Mouse (Mus musculus) G1E-ER4 (cell line): ENCODE measurements around the gene Amh. TPM values are rescaled to one million over a fixed set of nuclear protein-coding genes. Genes with fewer than 3 reads are reported as not detected.

ENCODE experiments used
- GATA1 ChIP-seq: IDR thresholded peaks from one replicate; pipeline ENCODE4 v1.8.0; 2012; ENCODE audit warnings: low read length, inconsistent platforms
- polyA plus RNA-seq: library from polyadenylated mRNA; stranded (reverse); fragments of >175 nt; gene quantifications from 2 replicates; pipeline ENCODE4 v1.2.3, GENCODE M21; 2012

Amh gene
- polyA plus RNA-seq, 1 experiment = 2.3 TPM

DNA sequence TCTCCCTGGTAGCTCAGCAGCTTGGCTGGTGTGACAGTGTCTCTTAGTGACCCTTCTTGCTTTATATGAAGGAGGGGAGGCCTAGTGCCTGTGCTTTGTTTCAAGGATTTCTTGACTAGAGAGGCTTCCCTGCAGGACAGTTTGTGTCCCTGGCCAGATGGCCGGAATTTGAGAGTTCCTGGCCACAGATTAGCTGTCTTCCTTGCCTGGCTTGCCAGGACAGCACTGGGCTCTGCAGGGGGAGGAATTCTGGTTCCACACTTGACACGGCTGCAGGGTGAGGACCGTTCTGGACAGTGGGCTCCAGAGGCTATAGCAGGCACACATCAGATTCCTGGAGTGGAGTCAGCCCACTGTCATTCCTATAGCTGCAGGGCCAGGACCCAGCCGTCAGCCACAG lies 29.3 kb upstream of the Amh start:
- TF ChIP-seq GATA1 = no peak

DNA sequence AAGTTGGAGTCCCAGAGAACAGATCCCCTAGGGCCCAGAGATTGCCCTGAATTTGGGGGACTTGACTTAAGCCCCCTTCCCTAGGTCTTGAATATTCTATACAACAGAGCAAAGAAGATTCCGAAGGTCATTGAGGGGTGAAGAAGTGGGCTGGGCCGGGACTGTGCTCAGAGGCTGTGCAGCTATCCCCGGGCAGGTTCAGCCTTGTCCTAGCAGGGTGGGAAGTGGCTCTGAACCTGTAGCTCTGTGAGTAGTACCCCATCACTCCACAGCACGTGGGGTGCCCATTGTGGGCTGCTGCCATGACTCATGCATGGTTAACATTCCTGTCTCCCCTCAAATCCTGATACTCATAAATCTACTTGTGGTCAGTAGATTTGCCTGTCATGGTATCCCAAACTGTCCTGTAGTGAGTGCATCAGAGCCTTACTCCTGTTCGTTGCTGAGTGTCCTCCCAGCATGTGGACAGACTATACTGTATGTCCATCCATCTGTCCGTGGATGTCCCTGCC lies 28.6 kb upstream of the Amh start:
- TF ChIP-seq GATA1 = no peak

DNA sequence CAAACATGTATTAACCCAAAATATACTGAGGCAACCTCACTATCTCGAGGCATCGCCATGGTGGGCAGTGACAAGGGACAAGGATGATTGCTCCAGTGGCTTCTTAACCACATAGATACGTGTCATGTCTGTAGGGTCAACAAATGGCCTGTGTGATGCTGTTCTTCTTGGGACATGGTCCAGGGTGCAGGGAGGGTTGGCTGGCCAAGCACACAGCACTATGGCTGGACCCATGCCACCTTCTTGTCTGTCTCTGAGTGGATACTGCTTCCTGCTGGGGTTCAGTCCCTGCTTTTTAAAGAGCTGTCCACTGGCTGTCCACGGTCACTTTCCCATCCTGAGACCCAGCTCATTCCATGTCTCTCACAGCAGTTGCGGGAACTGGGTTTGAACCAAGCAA lies 27.9 kb upstream of the Amh start:
- no peak for TF ChIP-seq GATA1

DNA sequence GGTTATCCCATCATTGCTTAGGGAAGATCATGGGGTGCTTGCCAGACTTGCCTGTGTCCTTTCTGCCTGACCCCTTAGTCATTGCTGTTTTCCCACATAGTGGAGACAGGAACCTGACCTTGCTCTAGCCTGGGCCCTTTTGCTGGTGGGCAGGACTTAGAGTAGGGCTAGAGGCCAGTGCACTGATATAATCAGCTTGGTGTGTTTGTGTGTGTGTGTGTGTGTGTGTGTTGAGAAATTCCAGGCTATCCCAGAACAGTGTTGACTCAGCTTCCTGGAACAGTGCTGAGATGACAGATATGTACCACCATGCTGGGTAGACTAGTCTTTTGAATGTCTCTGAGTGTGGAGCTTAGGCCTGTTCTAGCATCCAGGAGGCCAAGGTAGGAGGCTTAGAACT lies 25.5 kb upstream of the Amh start:
- no peak for TF ChIP-seq GATA1

DNA sequence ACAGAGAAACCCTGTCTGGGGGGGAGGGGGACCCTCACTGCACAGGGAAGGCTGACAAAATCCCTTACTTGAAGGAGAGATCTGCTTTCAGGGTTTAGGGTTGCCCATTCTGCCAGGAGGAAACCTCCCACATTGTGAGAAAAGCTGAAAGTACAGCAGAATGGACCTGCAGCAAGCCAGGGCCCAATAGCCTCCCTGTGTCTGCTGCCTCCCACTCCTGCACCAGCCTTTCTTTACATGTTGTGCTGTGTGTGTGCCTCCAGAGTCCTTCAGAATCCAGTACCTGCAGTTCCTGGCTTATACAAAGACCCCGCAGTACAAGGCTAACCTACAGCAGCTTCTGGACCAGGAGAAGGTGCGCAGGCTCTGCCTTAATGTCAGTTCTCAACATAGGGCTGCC lies 20.7 kb upstream of the Amh start:
- TF ChIP-seq GATA1 = no peak

DNA sequence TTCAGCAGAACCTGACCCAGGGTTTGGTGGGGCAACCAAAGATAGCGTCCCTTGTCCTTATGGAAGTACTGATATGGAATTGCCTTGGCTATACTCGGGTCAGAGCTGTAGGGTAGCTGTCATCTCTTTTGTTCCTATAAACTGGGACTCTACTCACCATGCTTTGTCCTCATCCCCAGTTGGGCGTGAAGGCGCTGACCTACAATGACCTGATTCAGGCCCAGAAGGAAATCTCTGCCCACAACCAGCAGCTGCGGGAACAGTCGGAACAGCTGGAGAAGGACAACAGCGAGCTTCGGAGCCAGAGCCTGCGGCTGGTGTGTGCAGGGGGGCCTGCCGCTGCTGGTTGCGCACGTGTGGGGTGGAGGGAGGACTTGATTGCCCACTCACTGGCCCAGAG lies 20.2 kb upstream of the Amh start:
- TF ChIP-seq GATA1 = no peak

DNA sequence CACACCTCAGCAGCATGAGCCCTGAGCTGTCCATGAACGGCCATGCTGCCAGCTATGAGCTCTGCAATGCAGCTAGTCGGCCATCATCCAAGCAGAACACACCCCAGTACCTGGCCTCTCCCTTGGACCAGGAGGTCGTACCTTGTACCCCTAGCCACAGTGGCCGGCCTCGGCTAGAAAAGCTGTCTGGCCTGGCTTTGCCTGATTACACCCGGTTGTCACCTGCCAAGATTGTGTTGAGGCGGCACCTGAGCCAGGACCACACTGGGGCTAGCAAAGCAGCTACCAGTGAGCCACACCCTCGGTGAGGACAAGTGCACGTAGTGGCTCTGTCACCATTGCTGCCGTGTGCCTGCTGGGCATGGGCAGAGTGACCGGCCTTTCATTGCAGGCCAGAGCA lies 19.1 kb upstream of the Amh start:
- no peak for TF ChIP-seq GATA1

DNA sequence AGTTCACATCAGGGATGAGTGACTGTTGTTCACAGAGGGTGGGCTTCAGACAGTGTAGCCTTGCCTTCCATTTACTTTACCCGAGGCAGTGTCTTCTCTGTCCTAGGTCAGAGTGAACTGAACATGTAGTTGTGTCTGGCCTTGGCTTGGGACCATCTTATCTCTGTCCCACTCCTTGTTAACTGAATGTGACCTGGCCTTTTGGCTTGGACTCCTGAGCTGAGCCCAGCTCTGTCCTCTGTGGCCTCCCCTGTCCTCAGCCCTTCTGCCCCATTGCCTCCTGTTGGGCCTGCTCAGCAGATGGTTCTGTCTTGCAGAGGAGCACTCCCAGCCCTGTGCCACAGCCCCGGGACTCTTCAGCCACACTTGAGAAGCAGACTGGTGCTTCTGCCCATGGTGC lies 17.5 kb upstream of the Amh start:
- TF ChIP-seq GATA1 = no peak

DNA sequence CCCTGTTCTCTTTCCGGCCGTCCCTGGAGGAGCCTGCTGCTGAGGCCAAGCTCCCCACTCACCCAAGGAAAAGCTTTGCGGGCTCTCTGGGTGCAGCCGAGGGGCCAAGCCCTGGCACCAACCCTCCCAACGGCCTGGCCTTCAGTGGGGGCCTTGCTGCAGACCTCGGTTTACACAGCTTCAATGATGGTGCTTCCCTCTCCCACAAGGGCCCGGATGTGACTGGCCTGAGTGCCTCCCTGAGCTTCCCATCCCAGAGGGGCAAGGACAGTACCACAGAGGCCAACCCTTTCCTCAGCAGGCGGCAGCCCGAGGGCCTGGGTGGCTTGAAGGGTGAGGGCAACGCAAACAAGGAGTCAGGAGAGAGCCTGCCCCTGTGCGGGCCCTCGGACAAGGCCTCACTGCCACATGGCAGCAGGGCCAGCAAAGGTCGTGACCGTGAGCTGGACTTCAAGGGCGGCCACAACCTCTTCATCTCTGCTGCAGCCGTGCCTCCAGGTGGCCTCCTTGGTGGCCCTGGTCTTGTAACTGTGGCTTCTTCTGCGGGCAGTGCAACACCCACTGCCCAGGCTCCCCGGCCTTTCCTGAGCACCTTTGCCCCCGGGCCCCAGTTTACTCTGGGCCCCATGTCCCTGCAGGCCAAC lies 14.2 kb upstream of the Amh start:
- TF ChIP-seq GATA1 = no peak

DNA sequence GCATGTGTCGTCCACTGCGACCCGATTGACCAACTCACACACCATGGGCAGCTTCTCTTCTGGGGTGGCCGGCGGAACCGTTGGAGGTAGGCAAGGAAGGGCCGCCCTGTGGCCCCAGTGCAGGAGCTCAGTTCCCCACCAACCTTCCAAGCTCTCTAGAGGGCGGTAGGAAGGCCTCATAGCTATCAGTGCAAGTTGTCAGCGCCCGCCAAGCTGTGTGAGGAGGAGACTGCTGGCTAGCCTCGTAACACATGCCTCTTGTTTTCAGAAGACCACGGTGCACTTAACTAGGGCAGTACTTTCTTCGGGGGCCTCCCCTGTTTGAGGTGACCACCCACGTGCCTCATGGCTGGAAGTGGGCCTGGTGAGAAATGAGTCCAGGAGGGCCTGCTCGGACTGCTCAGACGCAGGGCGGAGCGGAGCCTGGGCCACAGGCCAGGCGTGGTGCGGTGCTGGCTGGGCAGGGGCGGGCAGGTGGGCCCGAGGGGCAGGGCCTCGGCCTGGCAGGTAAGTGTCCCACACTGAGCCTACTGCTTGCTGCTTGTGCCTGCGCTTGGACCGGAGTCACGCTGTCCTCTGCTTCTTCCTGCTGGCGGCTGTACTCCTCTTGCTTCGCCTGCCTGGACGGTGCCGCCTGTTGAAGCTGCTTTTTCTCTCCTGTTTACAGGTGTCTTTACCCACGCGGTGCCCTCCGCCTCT lies 13.4 kb upstream of the Amh start:
- TF ChIP-seq GATA1 = no peak

DNA sequence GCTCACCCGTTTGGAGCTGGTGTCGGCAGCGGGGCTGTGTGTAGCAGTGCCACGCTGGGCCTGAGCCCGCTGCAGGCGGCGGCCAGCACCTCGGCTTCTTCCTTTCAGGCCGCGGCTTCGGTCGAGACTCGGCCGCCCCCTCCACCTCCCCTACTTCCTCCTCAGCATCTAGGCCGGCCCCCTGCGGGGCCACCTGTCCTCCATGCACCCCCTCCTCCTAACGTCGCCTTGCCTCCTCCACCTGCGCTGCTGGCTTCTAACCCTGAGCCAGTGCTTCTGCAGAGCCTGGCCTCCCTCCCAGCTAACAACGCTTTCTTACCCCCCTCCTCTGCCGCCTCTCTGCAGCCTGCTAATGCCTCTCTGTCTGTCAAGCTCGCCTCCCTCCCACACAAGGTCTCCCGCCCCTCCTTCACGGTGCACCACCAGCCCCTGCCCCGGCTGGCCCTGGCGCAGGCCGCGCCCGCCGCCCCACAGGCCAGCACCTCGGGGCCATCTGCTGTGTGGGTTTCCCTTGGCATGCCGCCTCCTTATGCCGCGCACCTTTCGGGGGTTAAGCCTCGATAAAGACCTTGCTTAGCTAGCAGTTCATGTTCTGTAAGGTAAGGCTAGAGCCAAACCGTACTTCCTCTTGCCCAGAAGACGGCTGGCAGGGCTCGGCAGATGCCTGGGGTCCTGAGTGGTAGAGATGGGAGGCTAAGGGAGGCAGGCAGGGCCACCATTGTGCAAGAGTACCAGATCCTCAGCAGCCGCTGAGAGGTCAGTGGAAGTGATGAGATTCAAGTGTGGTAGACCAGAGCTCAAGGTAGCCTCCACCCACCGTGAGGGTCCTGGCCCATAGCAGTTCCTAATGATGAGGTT lies 12.6 kb upstream of the Amh start:
- TF ChIP-seq GATA1 = no peak

DNA sequence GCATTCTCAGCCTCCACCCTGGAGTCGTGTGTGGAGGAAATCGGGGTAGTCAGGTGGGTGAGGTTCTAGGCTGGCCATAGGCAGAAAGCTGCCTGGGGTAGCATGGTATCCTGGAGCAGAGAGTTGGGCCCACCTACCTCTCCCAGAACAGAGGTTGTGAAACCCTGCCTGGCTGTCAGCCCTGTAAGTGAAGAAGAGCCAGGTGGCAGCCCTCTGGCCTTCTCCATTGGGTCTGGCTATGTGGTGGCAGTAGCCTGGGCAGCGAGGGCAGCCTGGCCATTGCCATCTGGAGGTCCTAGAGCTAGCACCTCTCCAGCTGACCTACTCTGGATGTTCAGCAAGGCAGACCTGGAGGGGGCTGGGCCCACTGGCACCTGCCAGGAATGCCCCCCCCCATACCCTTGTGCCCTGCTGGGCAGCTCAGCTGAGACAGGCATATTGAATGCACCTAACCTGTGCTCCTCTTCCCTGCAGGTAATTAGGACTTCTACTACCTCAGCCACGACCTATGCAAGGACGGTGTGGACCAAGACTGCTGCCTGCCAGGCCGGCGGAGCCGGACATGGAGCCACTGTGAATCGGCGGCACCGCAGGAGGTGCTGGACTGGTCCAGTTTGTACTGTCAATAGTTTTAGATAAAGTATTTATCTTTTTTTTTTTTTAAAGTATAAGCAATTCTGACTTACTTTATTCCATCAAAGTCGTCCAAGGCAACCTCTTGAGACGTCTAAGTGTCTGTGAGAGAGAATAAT lies 11.8 kb upstream of the Amh start:
- no peak for TF ChIP-seq GATA1

DNA sequence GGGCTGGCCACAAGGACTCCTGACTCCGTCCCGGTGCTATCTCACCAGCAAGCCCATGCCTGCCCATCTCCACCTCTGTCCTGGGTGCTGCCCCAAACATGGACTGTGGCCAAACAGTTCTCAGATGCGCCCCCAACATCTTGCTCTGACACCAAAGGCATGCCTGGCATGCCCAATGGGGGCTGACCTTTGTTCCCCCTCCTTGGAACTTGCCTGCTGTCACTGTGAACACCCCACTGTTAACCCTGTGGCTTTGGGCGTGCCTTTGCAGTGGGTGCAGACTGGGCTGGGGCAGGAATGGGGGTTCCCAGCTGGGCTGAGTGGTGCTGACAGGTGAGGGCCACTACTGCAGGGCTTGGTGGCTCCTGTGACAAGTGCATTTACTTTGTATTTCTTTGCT lies 11.2 kb upstream of the Amh start:
- no peak for TF ChIP-seq GATA1

DNA sequence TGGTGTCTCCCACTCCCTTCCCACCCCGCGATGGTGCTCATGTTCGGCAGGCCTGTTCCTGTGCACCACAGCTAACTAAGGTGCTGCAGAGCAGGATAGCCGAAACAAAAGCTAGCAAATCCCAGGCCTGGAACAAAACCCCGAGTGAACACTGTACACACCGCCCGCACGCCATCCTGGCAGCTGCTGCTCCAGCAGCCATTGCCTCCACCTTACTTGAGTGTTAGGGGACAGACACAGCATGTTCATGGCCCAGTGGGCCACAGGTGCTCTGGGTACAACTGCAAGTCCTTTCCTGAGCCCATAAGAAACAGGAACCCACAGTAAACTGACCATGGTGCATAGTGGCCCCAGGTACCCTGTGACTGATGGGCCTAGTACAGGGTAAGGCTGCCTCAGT lies 10.3 kb upstream of the Amh start:
- TF ChIP-seq GATA1 = no peak

DNA sequence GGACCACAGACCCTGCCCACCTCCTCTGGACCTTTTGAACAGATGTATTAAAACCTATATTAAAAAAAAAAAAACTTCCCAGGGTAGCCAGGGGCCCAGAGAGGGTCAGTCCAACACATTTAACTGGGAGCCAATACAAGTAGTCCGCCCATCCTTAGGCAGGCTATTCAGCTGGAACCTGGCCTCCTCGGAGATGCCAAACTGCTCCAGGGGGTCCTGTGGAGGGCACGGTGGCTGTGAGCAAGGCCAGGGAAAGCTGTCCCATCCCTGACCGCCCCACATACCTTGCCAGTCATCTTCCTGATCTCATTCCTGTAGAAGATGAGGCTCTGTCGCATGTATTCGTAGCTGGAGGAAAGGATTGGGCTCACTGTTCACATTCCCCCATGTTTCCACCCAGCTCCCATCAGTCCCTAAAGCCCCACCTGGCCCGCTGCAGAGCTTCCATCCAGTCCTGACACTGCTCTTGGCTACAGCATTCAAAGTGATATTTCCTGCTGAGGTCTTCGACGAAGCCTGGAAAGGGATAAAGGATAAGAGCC lies 8.7 kb upstream of the Amh start:
- TF ChIP-seq GATA1 = no peak
